Mouse (Mus musculus) liver, postnatal 0 days (tissue): ENCODE measurements around the gene Helz2. TPM values are rescaled to one million over a fixed set of nuclear protein-coding genes. Genes with fewer than 3 reads are reported as not detected.

Experiments used
- ATAC-seq: fragments of 200-750 bp; cut with Nextera tagmentation; 2 replicates; pipeline ENCODE4 v1.8.0; 2017; ENCODE audit warnings: mild to moderate bottlenecking, moderate library complexity
- DNase-seq: peaks from one replicate; pipeline ENCODE4 v3.0.0-alpha.2; 2016
- H3K27ac ChIP-seq: fragments of 300-500 bp; sonication (generic); 2 replicates; pipeline ENCODE4 v1.5.1; 2014; ENCODE audit warnings: antibody characterized with exemption, moderate library complexity, mild to moderate bottlenecking, low read depth
- H3K27me3 ChIP-seq: fragments of 300-500 bp; sonication (generic); 2 replicates; pipeline ENCODE4 v1.6.1; 2014; ENCODE audit warnings: low read length, control low read depth, mixed read lengths; ENCODE audit not compliant: insufficient read depth
- H3K36me3 ChIP-seq: fragments of 300-500 bp; sonication (generic); replicated peaks from 2 replicates; pipeline ENCODE4 v1.6.1; 2014; ENCODE audit warnings: mild to moderate bottlenecking, control low read depth, low read length, moderate library complexity, mixed read lengths; ENCODE audit not compliant: insufficient read depth
- H3K4me1 ChIP-seq: fragments of 300-500 bp; sonication (generic); 2 replicates; pipeline ENCODE4 v1.6.1; 2014; ENCODE audit warnings: antibody characterized with exemption, mild to moderate bottlenecking, control low read depth; ENCODE audit not compliant: insufficient read depth
- H3K4me2 ChIP-seq: fragments of 300-500 bp; sonication (generic); 2 replicates; pipeline ENCODE4 v1.6.1; 2014; ENCODE audit warnings: low read depth, mild to moderate bottlenecking, low read length, moderate library complexity, mixed read lengths
- H3K4me3 ChIP-seq: fragments of 300-500 bp; sonication (generic); 2 replicates; pipeline ENCODE4 v1.5.1; 2014; ENCODE audit warnings: low read depth, low read length
- H3K9ac ChIP-seq: fragments of 300-500 bp; sonication (generic); replicated peaks from 2 replicates; pipeline ENCODE4 v1.6.1; 2014; ENCODE audit warnings: mild to moderate bottlenecking, moderate library complexity
- H3K9me3 ChIP-seq: fragments of 300-500 bp; sonication (generic); 2 replicates; pipeline ENCODE4 v1.6.1; 2016; ENCODE audit warnings: mild to moderate bottlenecking, control low read depth, low read length, mixed read lengths
- CTCF ChIP-seq: sonication (generic); IDR thresholded peaks from 2 replicates; pipeline ENCODE4 v1.5.1; 2016; ENCODE audit warnings: antibody characterized with exemption, low read depth
- EP300 ChIP-seq: IDR thresholded peaks from 2 replicates; pipeline ENCODE4 v1.6.1; 2016; ENCODE audit warnings: antibody characterized with exemption, low read depth, mild to moderate bottlenecking
- WGBS: fragments of 180-500 bp; shearing (Covaris S2); extraction: QIAGEN DNeasy Blood & Tissue Kit; methylation state at CpG from one replicate; pipeline ENCODE4 v1.1.7; 2014; ENCODE audit not compliant: insufficient replicate concordance; 5-methylcytosine and 5-hydroxymethylcytosine counted together
- polyA plus RNA-seq: library from polyadenylated mRNA; unstranded; fragments of >200 nt; fragmentation: Nextera tagmentation; extraction: Ambion mirVana; gene quantifications from 2 replicates; pipeline ENCODE4 v1.2.1, GENCODE M21; 2015

Gene Helz2
- polyA plus RNA-seq, 1 experiment from 2014 or later, result 4.2 TPM

GRCm38 (mm10) chr2:181235681-181236566 is 5.9 kb downstream of the Helz2 start:
- Histone ChIP-seq H3K4me3 (no peak overlapping the region), H3K27ac (no peak overlapping the region), H3K36me3 (peaks cover 95% of the 10 kb centered on the region), H3K9me3 (no peaks in the 10 kb centered on the region), H3K9ac (no peak overlapping the region), H3K27me3 (no peaks in the 10 kb centered on the region), H3K4me2 (no peak overlapping the region), H3K4me1 (peaks cover 21% of the 10 kb centered on the region)
- WGBS, result 85% methylated on average over 23 of the region's 23 CpGs
- TF ChIP-seq CTCF (peak; percentile 38), EP300 (no peak)
- ATAC-seq (no peak), DNase-seq (no peak)

- no peak for TF ChIP-seq CTCF
- TF ChIP-seq EP300, result no peak
- Histone ChIP-seq H3K27me3 (no peaks in the 10 kb centered on the region), H3K27ac (no peak overlapping the region), H3K4me3 (no peak overlapping the region), H3K4me1 (peaks cover 9% of the 10 kb centered on the region), H3K9ac (no peak overlapping the region), H3K9me3 (no peaks in the 10 kb centered on the region), H3K36me3 (peaks cover 96% of the 10 kb centered on the region), H3K4me2 (no peak overlapping the region)
- DNase-seq, result no peak
- WGBS, result 85% methylated on average over 11 of the region's 11 CpGs
- no peak for ATAC-seq
These were observed 7.1 kb downstream of the Helz2 start for GRCm38 (mm10) chr2:181234680-181235079.

DNA sequence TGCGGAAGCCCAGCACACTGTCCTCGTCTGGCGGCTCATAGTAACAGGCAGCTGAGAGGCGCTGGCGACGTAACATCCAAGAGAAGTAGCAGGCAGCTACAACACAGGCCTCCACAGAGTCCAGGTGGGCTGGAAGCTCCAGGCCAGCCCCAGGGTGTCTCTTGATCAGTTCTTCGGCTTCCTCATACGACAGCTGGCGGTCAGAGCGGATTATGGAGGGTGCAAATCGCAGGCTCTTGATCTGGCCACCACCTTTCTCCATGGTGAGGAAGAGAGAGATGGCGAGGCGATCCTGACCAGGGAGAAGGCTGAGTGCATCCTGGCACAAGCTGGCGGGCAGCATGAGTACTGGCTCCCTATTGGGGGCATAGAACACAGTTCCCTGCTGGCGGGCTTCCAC is 8.4 kb downstream of the Helz2 start:
- Histone ChIP-seq H3K36me3 (peaks cover 98% of the 10 kb centered on the region), H3K9me3 (no peaks in the 10 kb centered on the region), H3K27me3 (no peaks in the 10 kb centered on the region), H3K4me3 (no peak overlapping the region), H3K27ac (no peak overlapping the region), H3K9ac (no peak overlapping the region), H3K4me1 (no peaks in the 10 kb centered on the region; the same call in 1 of the 2 replicates), H3K4me2 (no peak overlapping the region)
- no peak for DNase-seq
- no peak for ATAC-seq
- no peak for TF ChIP-seq CTCF
- no peak for TF ChIP-seq EP300
- 93% methylated on average over 15 of the region's 15 CpGs for WGBS

DNA sequence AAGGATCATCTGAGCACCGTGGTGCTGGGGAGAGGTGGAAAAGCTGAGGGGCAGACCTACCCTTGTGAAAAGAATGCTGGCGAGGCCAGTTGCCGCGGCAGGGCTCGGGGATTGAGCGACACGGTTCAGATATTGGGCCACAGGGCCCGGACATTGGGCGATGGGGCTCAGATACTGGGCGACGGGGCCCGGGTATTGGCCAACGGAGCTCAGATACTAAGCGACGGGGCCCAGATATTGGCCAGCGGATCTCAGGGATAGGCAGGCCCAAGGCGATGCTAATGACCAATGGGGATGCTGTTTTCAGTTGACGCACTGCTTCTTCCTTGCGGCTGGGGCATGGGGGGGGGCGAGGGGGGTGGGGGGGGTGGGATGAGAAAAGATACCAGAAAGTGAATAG is 10.7 kb downstream of the Helz2 start:
- Histone ChIP-seq H3K4me2 (no peak overlapping the region), H3K27me3 (no peaks in the 10 kb centered on the region), H3K4me1 (no peaks in the 10 kb centered on the region), H3K27ac (no peak overlapping the region), H3K4me3 (no peak overlapping the region), H3K36me3 (peaks cover 95% of the 10 kb centered on the region), H3K9ac (no peak overlapping the region), H3K9me3 (no peaks in the 10 kb centered on the region)
- ATAC-seq (no peak), DNase-seq (no peak)
- TF ChIP-seq CTCF (no peak), EP300 (no peak)
- 93% methylated on average over 20 of the region's 20 CpGs for WGBS

GRCm38 (mm10) chr2:181228335-181228734 is 13.5 kb downstream of the Helz2 start:
- Histone ChIP-seq H3K9ac (no peak overlapping the region), H3K27ac (no peak overlapping the region), H3K9me3 (no peaks in the 10 kb centered on the region), H3K4me3 (no peak overlapping the region), H3K27me3 (no peaks in the 10 kb centered on the region), H3K4me2 (no peak overlapping the region), H3K4me1 (peaks cover 6% of the 10 kb centered on the region; the same call in 1 of the 2 replicates), H3K36me3 (peaks cover 68% of the 10 kb centered on the region)
- ATAC-seq (no peak), DNase-seq (no peak)
- TF ChIP-seq CTCF (no peak), EP300 (no peak)
- WGBS, result 56% methylated on average over 1 of the region's 1 CpGs

- H3K4me1 ChIP-seq, result peaks cover 6% of the 10 kb centered on the region; the same call in 1 of the 2 replicates
- H3K4me2 ChIP-seq, result no peak overlapping the region
- whole genome bisulfite sequencing, result 73% methylated on average over 3 of the region's 3 CpGs
- ATAC-seq (no peak), DNase-seq (no peak)
- H3K4me3 ChIP-seq, result no peak overlapping the region
- H3K36me3 ChIP-seq, result peaks cover 55% of the 10 kb centered on the region
- H3K9ac ChIP-seq, result no peak overlapping the region
- H3K27ac ChIP-seq, result no peak overlapping the region
- no peaks in the 10 kb centered on the region for H3K9me3 ChIP-seq
- TF ChIP-seq EP300 (no peak), CTCF (no peak)
- no peaks in the 10 kb centered on the region for H3K27me3 ChIP-seq
These were observed 14.7 kb downstream of the Helz2 start for GRCm38 (mm10) chr2:181227122-181227521.

DNA sequence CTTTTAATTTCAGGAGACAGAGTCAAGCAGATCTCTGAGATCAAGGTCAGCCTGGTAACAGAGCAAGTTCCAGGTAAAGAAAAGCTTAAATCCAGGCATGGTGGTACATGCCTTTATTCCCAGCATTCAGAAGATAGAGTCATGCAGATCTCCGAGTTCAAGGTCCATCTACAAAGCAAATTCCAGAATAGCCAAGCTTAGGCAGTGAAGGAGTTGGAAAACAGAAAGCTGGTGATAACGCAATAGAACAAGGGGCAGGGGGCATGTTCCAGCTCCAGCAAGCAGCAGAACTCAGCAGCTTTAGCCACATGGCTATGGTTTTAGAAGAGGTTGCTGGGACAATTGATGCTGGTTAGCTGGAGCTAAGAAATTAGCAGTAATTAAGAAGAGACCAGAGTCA is 16.8 kb downstream of the Helz2 start:
- no peak for ATAC-seq
- no peak for TF ChIP-seq EP300
- TF ChIP-seq CTCF, result no peak
- no peaks in the 10 kb centered on the region for H3K27me3 ChIP-seq
- H3K27ac ChIP-seq, result no peak overlapping the region
- H3K4me3 ChIP-seq, result no peak overlapping the region
- no peaks in the 10 kb centered on the region for H3K9me3 ChIP-seq
- peaks cover 36% of the 10 kb centered on the region for H3K36me3 ChIP-seq
- DNase-seq, result no peak
- no peak overlapping the region for H3K9ac ChIP-seq
- peaks cover 10% of the 10 kb centered on the region for H3K4me1 ChIP-seq
- 60% methylated on average over 2 of the region's 2 CpGs for WGBS
- no peak overlapping the region for H3K4me2 ChIP-seq
